Mouse (Mus musculus) cerebellum, adult 2 months (tissue): ENCODE measurements around the gene Art3.

ENCODE experiments used
- CTCF ChIP-seq: fragments of 200-500 bp; IDR thresholded peaks from 2 replicates; pipeline ENCODE4 v1.5.1; 2011; ENCODE audit warnings: low read depth, mild to moderate bottlenecking, control low read depth, low read length, moderate library complexity, borderline replicate concordance; ENCODE audit not compliant: insufficient read depth
- POLR2A ChIP-seq: fragments of 200-500 bp; IDR thresholded peaks from 2 replicates; pipeline ENCODE4 v1.6.1; 2011; ENCODE audit warnings: low read length, control low read depth, borderline replicate concordance; ENCODE audit not compliant: insufficient read depth

GRCm38 (mm10) chr5:92369151-92369994 lies 37.7 kb downstream of the Art3 start:
- TF ChIP-seq POLR2A (peak; percentile 39; the same call in 1 of the 2 replicates), CTCF (no peak)
